Mouse (Mus musculus): ENCODE data around the gene Pgap2. TPM values are rescaled to one million over a fixed set of nuclear protein-coding genes. Genes with fewer than 3 reads are reported as not detected.

The Pgap2 gene
- total and polyA plus RNA-seq, 3 experiments: 18.3 to 38.5 (median 23.7) TPM

DNA sequence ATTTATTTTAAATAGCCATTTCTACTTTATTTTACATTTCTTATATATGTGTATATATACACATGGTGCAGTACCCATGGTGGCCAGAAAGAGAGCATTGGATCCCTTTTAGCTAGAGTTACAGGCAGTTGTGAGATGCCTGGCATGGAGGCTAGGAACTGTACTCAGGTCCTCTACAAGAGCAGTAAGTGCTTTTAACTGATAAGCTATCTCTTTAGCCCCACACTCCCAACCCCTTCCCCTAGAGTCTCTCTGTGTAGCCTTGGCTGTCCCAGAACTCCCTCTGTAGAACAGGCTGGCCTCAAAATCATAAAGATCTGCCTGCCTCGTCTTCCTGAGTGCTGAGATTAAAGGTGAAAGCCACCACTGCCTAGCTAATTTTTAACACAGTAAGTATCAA lies 4.4 kb upstream of the Pgap2 start:
- dilution Hi-C loops (cut with MboI; ENCODE audit: extremely low pct_ligation_motif_present, extremely low pct_unique_long_range_greater_than_20kb, low sequenced_read_pairs): no loop called here

DNA sequence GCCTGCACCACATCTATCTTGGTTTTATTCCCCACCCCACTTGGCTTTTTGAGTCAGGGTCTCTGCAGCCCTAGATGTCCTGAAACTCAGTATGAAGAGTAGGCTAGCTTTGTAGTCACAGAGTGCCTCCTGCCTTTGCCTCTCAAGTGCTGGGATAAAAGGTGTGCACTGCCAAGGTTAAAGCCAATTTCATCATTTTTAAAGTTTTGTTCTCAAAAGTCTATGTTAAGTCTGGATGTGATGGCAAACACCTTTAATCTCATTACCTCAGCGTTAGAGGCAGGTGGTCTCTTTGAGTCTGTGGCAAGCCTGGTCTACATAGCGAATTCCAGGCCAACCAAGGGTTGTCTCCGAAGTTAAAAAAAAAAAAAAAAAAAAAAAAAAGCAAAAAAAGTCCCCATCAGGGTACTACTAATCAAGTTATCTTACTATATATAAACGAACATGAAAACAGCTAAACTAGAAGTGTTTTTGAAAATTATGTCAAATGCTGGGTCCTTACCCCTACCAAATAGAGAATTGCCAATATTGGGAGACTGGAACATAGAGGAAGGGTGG lies 1.1 kb upstream of the Pgap2 start:
- Histone ChIP-seq H3K79me2 (replicated peaks; ENCODE audit: control insufficient read depth, extremely low read depth, insufficient read depth, poor library complexity, severe bottlenecking) (peaks cover 40% of the 10 kb centered on the region), H3K27me3 (replicated peaks) (no peaks in the 10 kb centered on the region), H3K9ac (ENCODE audit: insufficient read depth, low read depth) (peak overlapping the region; percentile 82), H3K9me3 (replicated peaks; ENCODE audit: low read length) (no peaks in the 10 kb centered on the region), H3K36me3 (replicated peaks in 1 of 2; ENCODE audit: control insufficient read depth in 1 of 2, insufficient read depth in 1 of 2, low read length in 1 of 2) (peaks cover 0 to 16% of the 10 kb centered on the region in 2 experiments), H3K4me1 (ENCODE audit: control insufficient read depth in 1 of 2, insufficient read depth in 2 of 2) (peaks cover 0 to 49% of the 10 kb centered on the region in 2 experiments; a peak in 2 of 4 replicates), H3K4me2 (ENCODE audit: insufficient read depth, low read depth, poor library complexity, severe bottlenecking) (peak overlapping the region; percentile 59), H3K4me3 (replicated peaks in 1 of 3; ENCODE audit: low read depth in 2 of 3, low read length in 2 of 3, poor library complexity in 1 of 3) (peak overlapping the region; percentile 75 to 98 (median 94)), H3K27ac (ENCODE audit: insufficient read depth, low read depth) (no peak overlapping the region)
- dilution Hi-C loops (cut with MboI; ENCODE audit: extremely low pct_ligation_motif_present, extremely low pct_unique_long_range_greater_than_20kb, low sequenced_read_pairs): no loop called here
- in situ Hi-C loops (cut with MboI; ENCODE audit: low pct_ligation_motif_present, low pct_unique_long_range_greater_than_20kb, low sequenced_read_pairs): no loop called here
- TF ChIP-seq RAD21 (IDR thresholded peaks at IDR 0.05; ENCODE audit: low read depth, low read length) (no peak), CHD2 (IDR thresholded peaks at IDR 0.05; ENCODE audit: low read length) (no peak), POLR2A (IDR thresholded peaks at IDR 0.05; ENCODE audit: low read depth, low read length) (no peak), JUN (IDR thresholded peaks at IDR 0.05; ENCODE audit: insufficient read depth, low read depth, low read length) (no peak), CHD1 (IDR thresholded peaks at IDR 0.05; ENCODE audit: low read depth, low read length) (0 out of 2 replicates have a peak, but pooled peaks have one; percentile 26), MAZ (IDR thresholded peaks at IDR 0.05; ENCODE audit: low read depth, low read length) (no peak), TBP (conservative IDR thresholded peaks at IDR 0.05; ENCODE audit: low read depth, low read length) (no peak), ZNF384 (IDR thresholded peaks at IDR 0.05; ENCODE audit: low read depth, low read length) (peak; percentile 49; the same call in 1 of the 2 replicates), EP300 (IDR thresholded peaks at IDR 0.05; ENCODE audit: low read length) (no peak)
- DNase-seq (ENCODE audit: extremely low read depth): no peak

More for the DNA sequence above, 4.4 kb upstream of the Pgap2 start:
- in situ Hi-C loops (cut with MboI; ENCODE audit: low pct_ligation_motif_present, low pct_unique_long_range_greater_than_20kb, low sequenced_read_pairs): no loop called here
- Histone ChIP-seq H3K4me2 (ENCODE audit: insufficient read depth, low read depth, poor library complexity, severe bottlenecking) (no peak overlapping the region), H3K4me1 (ENCODE audit: control insufficient read depth in 1 of 2, insufficient read depth in 2 of 2) (peaks cover 0 to 69% of the 10 kb centered on the region in 2 experiments; a peak in 2 of 4 replicates), H3K9ac (ENCODE audit: insufficient read depth, low read depth) (no peak overlapping the region), H3K36me3 (replicated peaks in 1 of 2; ENCODE audit: control insufficient read depth in 1 of 2, insufficient read depth in 1 of 2, low read length in 1 of 2) (peaks cover 0 to 29% of the 10 kb centered on the region in 2 experiments), H3K4me3 (replicated peaks in 1 of 3; ENCODE audit: low read depth in 2 of 3, low read length in 2 of 3, poor library complexity in 1 of 3) (no peak overlapping the region), H3K27me3 (replicated peaks) (no peaks in the 10 kb centered on the region), H3K27ac (ENCODE audit: insufficient read depth, low read depth) (no peak overlapping the region), H3K79me2 (replicated peaks; ENCODE audit: control insufficient read depth, extremely low read depth, insufficient read depth, poor library complexity, severe bottlenecking) (peaks cover 65% of the 10 kb centered on the region), H3K9me3 (replicated peaks; ENCODE audit: low read length) (no peaks in the 10 kb centered on the region)
- TF ChIP-seq POLR2AphosphoS2 (IDR thresholded peaks at IDR 0.05; ENCODE audit: low read depth, low read length) (no peak), ETS1 (conservative IDR thresholded peaks at IDR 0.05; ENCODE audit: low read depth, low read length) (no peak), ZMIZ1 (IDR thresholded peaks at IDR 0.05; ENCODE audit: low read depth, low read length) (no peak), CTCF (conservative IDR thresholded peaks at IDR 0.05 in 1 of 2, IDR thresholded peaks at IDR 0.05 in 1 of 2; ENCODE audit: low read depth in 2 of 2, low read length in 2 of 2) (peak in 1 of 2 experiments; percentile 8; a peak in 1 of 4 replicates)
- no peak for DNase-seq (ENCODE audit: extremely low read depth)

DNA sequence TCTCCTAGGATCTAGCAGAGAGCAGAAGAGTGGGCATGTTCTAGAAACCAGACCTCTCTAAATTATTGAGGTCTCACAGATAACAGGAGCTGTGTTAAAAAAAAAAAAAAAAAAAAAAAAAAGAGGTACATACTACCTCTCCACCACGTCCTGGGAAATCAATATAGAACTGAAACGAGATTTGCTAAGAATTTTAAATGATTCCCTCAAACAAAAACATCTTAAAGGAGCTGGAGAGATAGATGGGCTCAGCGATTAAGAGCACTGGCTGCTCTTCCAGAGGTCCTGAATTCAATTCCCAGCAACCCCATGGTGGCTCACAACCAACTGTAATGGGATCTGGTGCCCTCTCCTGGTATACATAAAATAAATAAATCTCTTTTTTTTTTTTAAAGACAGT lies 1.1 kb downstream of the Pgap2 start:
- H3K27me3 ChIP-seq (replicated peaks): no peaks in the 10 kb centered on the region
- TF ChIP-seq ZNF384 (IDR thresholded peaks at IDR 0.05; ENCODE audit: low read depth, low read length) (peak; percentile 79), SMC3 (IDR thresholded peaks at IDR 0.05; ENCODE audit: low read depth, low read length) (0 out of 2 replicates have a peak, but pooled peaks have one; percentile 3), JUN (IDR thresholded peaks at IDR 0.05; ENCODE audit: insufficient read depth, low read depth, low read length) (no peak), CTCF (conservative IDR thresholded peaks at IDR 0.05 in 1 of 2, IDR thresholded peaks at IDR 0.05 in 1 of 2; ENCODE audit: low read depth in 2 of 2, low read length in 2 of 2) (0 out of 4 replicates have a peak, but pooled peaks of 1 of the 2 experiments have one; percentile 18)
- H3K9me3 ChIP-seq (replicated peaks; ENCODE audit: low read length): no peaks in the 10 kb centered on the region
- peaks cover 0 to 28% of the 10 kb centered on the region in 2 experiments; a peak in 2 of 4 replicates for H3K4me1 ChIP-seq (ENCODE audit: control insufficient read depth in 1 of 2, insufficient read depth in 2 of 2)
- peaks cover 26% of the 10 kb centered on the region for H3K79me2 ChIP-seq (replicated peaks; ENCODE audit: control insufficient read depth, extremely low read depth, insufficient read depth, poor library complexity, severe bottlenecking)
- dilution Hi-C loops (cut with MboI; ENCODE audit: extremely low pct_ligation_motif_present, extremely low pct_unique_long_range_greater_than_20kb, low sequenced_read_pairs): no loop called here
- H3K27ac ChIP-seq (ENCODE audit: insufficient read depth, low read depth): peak overlapping the region; percentile 67; the same call in 1 of the 2 replicates
- in situ Hi-C loops (cut with MboI; ENCODE audit: low pct_ligation_motif_present, low pct_unique_long_range_greater_than_20kb, low sequenced_read_pairs): no loop called here
- H3K9ac ChIP-seq (ENCODE audit: insufficient read depth, low read depth): peak overlapping the region; percentile 79
- peak overlapping the region; percentile 60 to 75 (median 75) for H3K4me3 ChIP-seq (replicated peaks in 1 of 3; ENCODE audit: low read depth in 2 of 3, low read length in 2 of 3, poor library complexity in 1 of 3)
- no peak for DNase-seq (ENCODE audit: extremely low read depth)
- peak overlapping the region; percentile 53 for H3K4me2 ChIP-seq (ENCODE audit: insufficient read depth, low read depth, poor library complexity, severe bottlenecking)
- peaks cover 0 to 4% of the 10 kb centered on the region in 2 experiments for H3K36me3 ChIP-seq (replicated peaks in 1 of 2; ENCODE audit: control insufficient read depth in 1 of 2, insufficient read depth in 1 of 2, low read length in 1 of 2)
